20 mouse cellular contexts compared by ENCODE assay signal in genomic region chr16:44757700-44758099, GRCm38 (mm10). TPM values are rescaled to one million over a fixed set of nuclear protein-coding genes. Genes with fewer than 3 reads are reported as not detected.
"Had no signal": no experiment of that assay in that cellular context is flagged by ENCODE, and none has a peak within 500 bp of the region (broad histone marks: within the 10 kb centered on the region; RNA-seq: fewer than 3 reads in every experiment).

No protein-coding gene starts in this region.

- H3K4me3 ChIP-seq: layer of hippocampus, adult 2 months; limb, embryonic 13.5 days; liver, embryonic 13.5 days; myocyte; neural tube, embryonic 12.5 days had no signal

- H3K4me2 ChIP-seq: limb, embryonic 13.5 days; liver, embryonic 13.5 days; neural tube, embryonic 12.5 days had no signal

- H3K36me3 ChIP-seq: limb, embryonic 13.5 days; liver, embryonic 13.5 days; neural tube, embryonic 12.5 days had no signal

- H3K9me3 ChIP-seq: limb, embryonic 13.5 days; liver, embryonic 13.5 days; neural tube, embryonic 12.5 days had no signal

- ATAC-seq: inflammation-experienced regulatory T-cells, adult 6 months; intestine, postnatal 0 days had no signal

- H3K27me3 ChIP-seq: limb, embryonic 13.5 days; liver, embryonic 13.5 days; neural tube, embryonic 12.5 days had no signal

- H3K27ac ChIP-seq: layer of hippocampus, adult 2 months; limb, embryonic 13.5 days; liver, embryonic 13.5 days; neural tube, embryonic 12.5 days had no signal

- DNase-seq: kidney, adult 8-10 months; kidney, postnatal 36 days; left cerebral cortex, postnatal 4 days; liver, embryonic 13.5 days; lung, adult 18-20 months; lung, postnatal 4 days; midbrain, embryonic 14.5 days; right cerebral cortex, postnatal 4 days; spleen, adult 18-20 months; thymus, adult 2 months; thymus, postnatal 25 days had no signal

- H3K9ac ChIP-seq: limb, embryonic 13.5 days; liver, embryonic 13.5 days; neural tube, embryonic 12.5 days had no signal

- H3K4me1 ChIP-seq: limb, embryonic 13.5 days; liver, embryonic 13.5 days; neural tube, embryonic 12.5 days had no signal

RNA-seq across cellular contexts. Expression of gene Cd200r1, which starts 7.8 kb away (rescaled TPM):
- total RNA-seq: left cerebral cortex, postnatal 4 days had no signal

RNA-seq across cellular contexts. Expression of gene Cd200r4, which starts 53.8 kb away (rescaled TPM):
- total RNA-seq: layer of hippocampus, adult 2 months; layer of hippocampus, postnatal 14 days; left cerebral cortex, postnatal 10 days; left cerebral cortex, postnatal 4 days had no signal
- polyA plus RNA-seq: kidney, embryonic 16.5 days had no signal
